Mouse (Mus musculus) MEL (cell line): ENCODE data around the gene Slit1.

Source experiments
- CHD1 ChIP-seq: IDR thresholded peaks from 2 replicates; pipeline ENCODE4 v1.6.1; 2012; ENCODE audit warnings: low read depth, mild to moderate bottlenecking, inconsistent platforms, low read length, improper control_type of control experiment
- CTCF ChIP-seq, 3 experiments: IDR thresholded peaks in 2 of 3; conservative IDR thresholded peaks in 1 of 3; 2 replicates each; pipeline ENCODE4 v1.5.1; 2011 to 2012; ENCODE audit warnings: low read length in 3 of 3, low read depth in 2 of 3, mild to moderate bottlenecking in 2 of 3, improper control_type of control experiment in 1 of 3, inconsistent platforms in 1 of 3, mixed read lengths in 1 of 3, moderate library complexity in 1 of 3; ENCODE audit not compliant: control insufficient read depth in 1 of 3, insufficient read depth in 1 of 3, poor library complexity in 1 of 3, severe bottlenecking in 1 of 3
- EP300 ChIP-seq, 2 experiments: IDR thresholded peaks; 2 replicates each; pipeline ENCODE4 v1.6.1; 2011; ENCODE audit warnings: improper control_type of control experiment in 2 of 2, low read length in 2 of 2, low read depth in 1 of 2, mild to moderate bottlenecking in 1 of 2
- MAX ChIP-seq: IDR thresholded peaks from 2 replicates; pipeline ENCODE4 v1.6.1; 2011; ENCODE audit warnings: low read length, improper control_type of control experiment
- MAZ ChIP-seq: IDR thresholded peaks from 2 replicates; pipeline ENCODE4 v1.6.1; 2012; ENCODE audit warnings: low read depth, mild to moderate bottlenecking, inconsistent platforms, low read length, improper control_type of control experiment
- MXI1 ChIP-seq: IDR thresholded peaks from 2 replicates; pipeline ENCODE4 v1.6.1; 2011; ENCODE audit warnings: mild to moderate bottlenecking, low read depth, low read length, improper control_type of control experiment
- NRF1 ChIP-seq: IDR thresholded peaks from 2 replicates; pipeline ENCODE4 v1.6.1; 2014; ENCODE audit warnings: low read depth, mild to moderate bottlenecking, inconsistent platforms, low read length, improper control_type of control experiment, moderate library complexity; ENCODE audit not compliant: poor library complexity, insufficient read depth, severe bottlenecking
- POLR2A ChIP-seq, 2 experiments: IDR thresholded peaks; 2 replicates each; pipeline ENCODE4 v1.6.1; 2011 to 2012; ENCODE audit warnings: low read length in 2 of 2, mild to moderate bottlenecking in 2 of 2, control low read depth in 1 of 2, improper control_type of control experiment in 1 of 2, low read depth in 1 of 2, moderate library complexity in 1 of 2; ENCODE audit not compliant: control insufficient read depth in 1 of 2, insufficient read depth in 1 of 2, poor library complexity in 1 of 2
- TBP ChIP-seq: IDR thresholded peaks from 2 replicates; pipeline ENCODE4 v1.8.0; 2011; ENCODE audit warnings: low read depth, low read length, improper control_type of control experiment

DNA sequence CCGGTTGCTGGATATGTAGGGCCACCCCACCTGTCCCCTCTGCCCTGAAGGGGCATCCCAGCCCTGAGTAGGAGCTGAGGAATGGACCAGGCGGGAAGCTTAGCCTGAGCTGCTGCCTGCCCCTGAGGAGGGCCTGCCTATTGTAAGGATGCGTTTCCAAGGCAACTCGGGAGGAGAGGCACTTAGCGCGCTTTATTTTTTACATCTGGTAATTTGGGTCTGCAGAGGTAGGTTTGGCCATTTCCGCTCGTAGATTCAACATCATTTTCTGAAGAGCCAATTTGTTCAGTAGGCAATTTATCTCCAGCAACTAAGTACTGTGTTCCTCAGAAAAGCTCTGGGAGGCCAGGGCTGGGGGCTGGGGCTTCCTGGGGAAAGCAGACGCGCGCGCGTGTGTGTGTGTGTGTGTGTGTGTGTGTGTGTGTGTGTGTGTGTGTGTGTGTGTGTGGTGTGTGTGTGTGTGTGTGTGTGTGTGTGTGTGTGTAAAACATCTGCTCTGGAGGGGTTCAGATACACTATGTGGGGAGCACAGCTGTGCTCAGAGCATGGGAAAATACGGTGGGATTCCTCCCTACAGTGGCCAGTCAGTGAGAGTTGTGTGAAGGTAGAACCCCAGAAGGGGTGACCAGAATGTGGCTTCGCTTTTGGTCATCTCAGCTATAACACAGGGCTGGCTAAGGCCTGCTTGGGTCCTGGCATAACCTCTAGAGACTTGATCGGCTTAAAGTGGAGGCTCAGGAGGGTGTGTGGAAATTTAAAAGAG, 130.0 kb downstream of the Slit1 start:
- no peak for TF ChIP-seq TBP
- no peak for TF ChIP-seq MAZ
- TF ChIP-seq CHD1: no peak
- TF ChIP-seq CTCF (IDR thresholded peaks at IDR 0.05 in 2 of 3, conservative IDR thresholded peaks at IDR 0.05 in 1 of 3; ENCODE audit: control insufficient read depth in 1 of 3, insufficient read depth in 1 of 3, low read depth in 2 of 3, low read length in 3 of 3, poor library complexity in 1 of 3, severe bottlenecking in 1 of 3): no peak
- no peak for TF ChIP-seq NRF1
- TF ChIP-seq MXI1: no peak
- no peak for TF ChIP-seq POLR2A (IDR thresholded peaks at IDR 0.05; ENCODE audit: control insufficient read depth in 1 of 2, insufficient read depth in 1 of 2, low read depth in 1 of 2, low read length in 2 of 2, poor library complexity in 1 of 2)
- TF ChIP-seq EP300 (IDR thresholded peaks at IDR 0.05; ENCODE audit: low read depth in 1 of 2, low read length in 2 of 2): no peak
- no peak for TF ChIP-seq MAX
